Mouse (Mus musculus) ES-Bruce4 (cell line): Measurements from ENCODE around the gene Syt13. TPM values are rescaled to one million over a fixed set of nuclear protein-coding genes. Genes with fewer than 3 reads are reported as not detected.

Experiments
- H3K27ac ChIP-seq: 2 replicates; pipeline ENCODE4 v1.5.1; 2012; ENCODE audit warnings: low read length, inconsistent platforms; ENCODE audit not compliant: insufficient read depth
- H3K27me3 ChIP-seq: 2 replicates; pipeline ENCODE4 v1.6.1; 2012; ENCODE audit warnings: mild to moderate bottlenecking, low read length, inconsistent platforms; ENCODE audit not compliant: control insufficient read depth, poor library complexity, insufficient read depth, severe bottlenecking
- H3K36me3 ChIP-seq: 2 replicates; pipeline ENCODE4 v1.6.1; 2012; ENCODE audit warnings: inconsistent platforms, mild to moderate bottlenecking, low read length, moderate library complexity; ENCODE audit not compliant: control insufficient read depth, poor library complexity, insufficient read depth, severe bottlenecking
- H3K4me1 ChIP-seq: one replicate; pipeline ENCODE4 v1.8.1; 2011; ENCODE audit warnings: low read length; ENCODE audit not compliant: control insufficient read depth, insufficient read depth
- H3K4me3 ChIP-seq: 2 replicates; pipeline ENCODE4 v1.5.1; 2011; ENCODE audit warnings: low read depth, mild to moderate bottlenecking, low read length
- H3K9ac ChIP-seq: 2 replicates; pipeline ENCODE4 v1.6.1; 2012; ENCODE audit warnings: low read depth, mild to moderate bottlenecking, inconsistent platforms; ENCODE audit not compliant: poor library complexity, severe bottlenecking
- H3K9me3 ChIP-seq: replicated peaks from 2 replicates; pipeline ENCODE4 v1.6.1; 2012; ENCODE audit warnings: mild to moderate bottlenecking, low read length, inconsistent platforms; ENCODE audit not compliant: control insufficient read depth, poor library complexity, insufficient read depth, severe bottlenecking
- CTCF ChIP-seq: IDR thresholded peaks from one replicate; pipeline ENCODE4 v1.8.1; 2011; ENCODE audit warnings: low read depth, low read length
- EP300 ChIP-seq: IDR thresholded peaks from 2 replicates; pipeline ENCODE4 v1.6.1; 2011; ENCODE audit warnings: low read depth, low read length; ENCODE audit not compliant: insufficient read depth
- POLR2A ChIP-seq: IDR thresholded peaks from one replicate; pipeline ENCODE4 v1.8.1; 2011; ENCODE audit warnings: low read length; ENCODE audit not compliant: insufficient read depth
- polyA plus RNA-seq: library from polyadenylated mRNA; stranded (reverse); fragments of >200 nt; gene quantifications from 2 replicates; pipeline ENCODE4 v1.2.4, GENCODE M21; 2011; ENCODE audit warnings: low read depth; ENCODE audit not compliant: missing spikeins, insufficient read depth, insufficient read length

Syt13 gene
- polyA plus RNA-seq, 1 experiment: 11.2 TPM

GRCm38 (mm10) chr2:93005028-93005427 lies 90.1 kb downstream of the Syt13 start:
- H3K4me3 ChIP-seq: no peak overlapping the region
- no peaks in the 10 kb centered on the region for H3K9me3 ChIP-seq
- no peak overlapping the region for H3K27ac ChIP-seq
- no peaks in the 10 kb centered on the region for H3K36me3 ChIP-seq
- H3K9ac ChIP-seq: no peak overlapping the region
- H3K4me1 ChIP-seq: no peaks in the 10 kb centered on the region
- no peak for TF ChIP-seq CTCF
- TF ChIP-seq POLR2A: no peak
- no peak for TF ChIP-seq EP300
- no peaks in the 10 kb centered on the region for H3K27me3 ChIP-seq

Other genes starting within 250 kb of the Syt13 start
- gene Prdm11, start 131.1 kb downstream of the Syt13 start, polyA plus RNA-seq: 2.1 and 2.4 TPM in 2 replicates